Mouse (Mus musculus): Measurements from ENCODE around the gene Spen.
"Not testable (repeated sequence)": the region's sequence is repeated elsewhere in the genome, so short reads cannot be mapped to it uniquely, and the experiment has no call there.

Spen gene

GRCm38 (mm10) chr4:141559131-141559897 is 20.9 kb upstream of the Spen start:
- DNase-seq (ENCODE audit: low read depth), result peak; percentile 87

- DNase-seq (ENCODE audit: low read depth), result no peak
These were observed 20.3 kb upstream of the Spen start for GRCm38 (mm10) chr4:141558658-141559057.

DNA sequence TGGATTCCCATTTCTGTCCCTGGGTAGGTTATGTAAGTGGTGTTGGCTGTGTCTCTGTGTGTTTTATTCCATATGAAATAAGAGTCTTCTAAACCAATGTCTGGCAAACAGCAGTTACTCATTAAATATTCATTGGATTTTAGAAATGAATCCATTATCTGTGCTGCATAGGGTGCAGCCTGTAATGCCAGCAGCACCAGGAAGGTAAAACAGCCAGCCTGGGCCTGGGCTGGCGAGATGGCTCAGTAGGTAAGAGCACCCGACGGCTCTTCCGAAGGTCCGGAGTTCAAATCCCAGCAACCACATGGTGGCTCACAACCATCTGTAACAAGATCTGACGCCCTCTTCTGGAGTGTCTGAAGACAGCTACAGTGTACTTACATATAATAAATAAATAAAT is 17.8 kb upstream of the Spen start:
- DNase-seq (ENCODE audit: low read depth), result not testable (repeated sequence)

DNA sequence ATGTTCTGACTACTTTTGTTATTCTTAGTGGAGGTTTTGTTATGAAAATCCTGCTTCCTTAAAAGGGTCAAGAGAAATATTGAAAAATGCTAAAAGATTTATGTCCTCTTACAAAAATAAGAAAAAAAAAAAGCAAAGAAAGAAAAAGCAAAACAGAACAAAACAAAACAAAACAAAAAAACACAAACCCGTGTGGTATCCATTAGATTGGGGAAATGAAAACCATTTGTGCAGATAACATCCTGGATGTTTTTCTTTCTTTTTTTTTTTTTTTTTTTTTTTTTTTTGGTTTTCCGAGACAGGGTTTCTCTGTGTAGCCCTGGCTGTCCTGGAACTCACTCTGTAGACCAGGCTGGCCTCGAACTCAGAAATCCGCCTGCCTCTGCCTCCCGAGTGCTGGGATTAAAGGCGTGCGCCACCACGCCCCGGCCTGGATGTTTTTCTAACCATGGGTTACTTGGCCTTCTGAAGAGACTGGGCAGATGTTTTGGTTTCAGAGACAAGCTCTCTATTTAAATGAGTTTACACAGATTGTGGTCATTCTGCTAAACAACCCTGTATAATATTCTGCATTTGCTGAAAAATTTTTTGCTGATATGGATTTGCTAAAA is 16.0 kb upstream of the Spen start:
- not testable (repeated sequence) for DNase-seq (ENCODE audit: low read depth)

DNA sequence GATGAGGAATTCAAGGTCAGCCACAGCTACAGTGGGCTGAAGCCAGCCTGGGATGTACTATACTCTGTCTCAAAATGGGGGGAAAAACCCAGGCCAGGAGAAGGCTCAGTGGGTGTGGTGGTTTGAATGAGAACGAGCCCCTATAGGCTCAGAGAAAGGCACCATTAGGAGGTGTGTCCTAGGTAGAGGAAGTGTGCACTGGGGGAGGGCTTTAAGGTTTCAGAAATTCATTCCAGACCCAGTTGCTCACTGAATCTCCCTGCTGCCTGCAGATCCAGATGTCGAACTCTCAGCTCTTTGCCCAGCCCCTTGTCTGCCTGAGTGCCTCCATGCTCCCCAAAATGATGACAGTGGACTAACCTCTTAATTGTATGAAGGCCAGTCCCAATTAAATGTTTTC is 14.1 kb upstream of the Spen start:
- peak; percentile 55 for DNase-seq (ENCODE audit: low read depth)

GRCm38 (mm10) chr4:141547299-141547698 is 8.9 kb upstream of the Spen start:
- DNase-seq (ENCODE audit: low read depth), result no peak

- DNase-seq (ENCODE audit: low read depth), result peak; percentile 72
These were observed 8.2 kb upstream of the Spen start for GRCm38 (mm10) chr4:141546334-141547200.

GRCm38 (mm10) chr4:141545743-141546333 is 7.4 kb upstream of the Spen start:
- peak; percentile 97 for DNase-seq (ENCODE audit: low read depth)

GRCm38 (mm10) chr4:141545071-141545742 is 6.8 kb upstream of the Spen start:
- no peak for DNase-seq (ENCODE audit: low read depth)

DNA sequence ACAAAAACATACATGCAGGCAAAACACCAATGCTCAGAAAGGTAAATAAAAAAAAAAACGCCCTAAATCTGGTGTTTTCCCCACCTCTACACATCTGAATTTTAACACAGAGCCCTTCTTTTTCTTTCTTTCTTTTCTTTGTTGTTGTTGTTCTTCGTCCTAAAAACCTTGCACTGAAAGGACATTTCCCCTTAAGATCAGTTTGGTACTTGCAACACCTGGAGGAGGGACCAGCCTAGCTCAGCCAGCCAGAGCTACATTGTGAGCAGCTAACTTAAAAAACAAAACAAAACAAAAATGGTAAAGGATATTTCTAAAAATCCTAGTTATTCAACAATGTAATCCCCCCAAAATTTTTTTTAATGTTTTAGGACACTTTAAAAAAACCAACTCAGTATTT is 6.1 kb upstream of the Spen start:
- DNase-seq (ENCODE audit: low read depth), result no peak

DNA sequence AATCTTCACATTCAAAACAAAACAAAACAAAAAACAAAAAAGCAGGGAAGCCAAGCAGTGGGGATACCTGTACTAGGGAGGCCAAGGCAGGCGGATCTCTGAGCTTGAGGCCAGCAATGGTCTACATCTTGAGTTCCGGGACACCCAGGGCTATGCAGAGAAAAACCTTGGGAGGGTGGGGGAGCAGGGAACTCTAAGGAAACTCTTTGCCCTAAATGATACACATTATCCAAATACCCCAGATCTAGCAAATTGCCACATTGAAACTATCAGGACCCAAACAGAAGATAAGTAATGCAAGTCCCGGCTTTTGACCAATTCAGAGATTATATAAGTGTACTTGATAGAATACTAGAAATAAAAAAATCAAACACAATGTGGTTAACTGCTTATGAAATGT is 5.2 kb upstream of the Spen start:
- no peak for DNase-seq (ENCODE audit: low read depth)

DNA sequence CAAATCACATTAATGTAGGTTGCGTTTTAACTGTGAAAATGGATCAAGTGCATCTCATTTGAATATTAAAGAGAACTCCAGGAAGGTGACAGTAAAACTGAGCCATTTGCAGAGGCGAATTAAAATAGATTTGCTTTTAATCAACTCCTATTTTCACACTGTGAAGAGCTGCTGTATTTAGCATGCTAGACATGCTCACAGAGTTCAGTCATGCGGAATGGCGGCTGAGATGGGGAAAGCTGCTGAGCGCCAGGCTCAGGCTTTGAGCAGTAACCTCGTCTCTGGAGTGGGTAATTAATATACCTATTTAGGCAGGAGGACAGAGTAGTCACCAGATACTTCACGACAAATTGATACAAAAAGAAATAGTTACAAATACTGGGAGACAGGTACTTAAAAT is 3.5 kb upstream of the Spen start:
- no peak for DNase-seq (ENCODE audit: low read depth)

- no peak for DNase-seq (ENCODE audit: low read depth)
These were observed 2.4 kb upstream of the Spen start for GRCm38 (mm10) chr4:141540844-141541243.

GRCm38 (mm10) chr4:141539213-141539767 is 893 bp upstream of the Spen start:
- DNase-seq (ENCODE audit: low read depth), result no peak

DNA sequence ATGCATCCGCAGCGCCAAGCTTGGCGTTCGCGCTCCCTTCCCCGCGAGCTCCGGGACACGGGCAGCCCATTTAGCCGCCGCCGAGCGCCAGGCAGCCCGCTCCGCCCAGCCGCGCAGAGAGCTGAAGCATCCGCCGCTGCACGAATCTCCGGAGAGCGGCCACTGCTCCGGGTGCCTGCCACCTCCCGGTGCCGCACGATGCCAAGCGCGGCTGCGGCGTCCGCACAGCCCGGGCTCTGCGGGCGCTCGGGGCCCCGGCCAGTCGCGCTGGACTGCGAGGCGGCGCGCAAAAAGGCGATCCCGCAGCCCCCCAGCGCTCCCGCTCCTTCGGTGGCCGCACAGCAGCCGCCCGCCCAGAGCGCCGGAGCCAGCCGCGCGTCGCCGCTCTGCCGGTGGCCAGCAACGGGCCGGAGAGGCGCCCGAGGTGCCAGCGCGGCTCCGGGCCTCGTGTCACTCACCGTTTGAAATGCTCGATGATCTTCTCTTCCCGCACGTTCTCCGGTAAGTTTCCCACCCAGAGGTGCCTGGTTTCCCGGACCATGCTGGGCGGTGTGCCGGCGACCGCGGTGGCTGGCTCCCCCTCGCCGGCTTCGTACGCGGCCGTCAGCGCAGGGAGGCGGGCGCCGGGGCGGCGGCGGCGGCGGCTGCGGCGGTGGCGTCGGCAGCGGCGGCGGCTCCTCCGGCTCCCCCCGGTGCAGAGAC is 540 bp downstream of the Spen start:
- DNase-seq (ENCODE audit: low read depth), result no peak

DNA sequence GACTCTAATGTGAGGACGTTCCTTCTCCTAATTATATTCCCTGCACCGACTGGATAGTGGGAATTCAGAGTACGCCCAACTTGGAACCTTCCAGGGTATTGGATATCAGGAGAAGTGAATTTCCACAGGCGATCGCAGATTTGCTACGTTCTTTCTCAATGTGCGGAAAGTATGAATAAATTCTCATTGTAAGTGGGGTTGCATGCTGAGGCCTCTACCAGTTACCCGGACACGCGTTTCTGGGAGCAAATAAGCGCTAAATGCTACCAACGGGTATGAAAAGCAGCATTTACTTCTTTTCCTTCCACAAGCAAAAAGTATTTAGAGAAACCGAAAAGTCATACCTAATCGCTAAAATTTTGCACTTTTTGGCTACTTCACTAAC is 1.2 kb downstream of the Spen start:
- no peak for DNase-seq (ENCODE audit: low read depth)

DNA sequence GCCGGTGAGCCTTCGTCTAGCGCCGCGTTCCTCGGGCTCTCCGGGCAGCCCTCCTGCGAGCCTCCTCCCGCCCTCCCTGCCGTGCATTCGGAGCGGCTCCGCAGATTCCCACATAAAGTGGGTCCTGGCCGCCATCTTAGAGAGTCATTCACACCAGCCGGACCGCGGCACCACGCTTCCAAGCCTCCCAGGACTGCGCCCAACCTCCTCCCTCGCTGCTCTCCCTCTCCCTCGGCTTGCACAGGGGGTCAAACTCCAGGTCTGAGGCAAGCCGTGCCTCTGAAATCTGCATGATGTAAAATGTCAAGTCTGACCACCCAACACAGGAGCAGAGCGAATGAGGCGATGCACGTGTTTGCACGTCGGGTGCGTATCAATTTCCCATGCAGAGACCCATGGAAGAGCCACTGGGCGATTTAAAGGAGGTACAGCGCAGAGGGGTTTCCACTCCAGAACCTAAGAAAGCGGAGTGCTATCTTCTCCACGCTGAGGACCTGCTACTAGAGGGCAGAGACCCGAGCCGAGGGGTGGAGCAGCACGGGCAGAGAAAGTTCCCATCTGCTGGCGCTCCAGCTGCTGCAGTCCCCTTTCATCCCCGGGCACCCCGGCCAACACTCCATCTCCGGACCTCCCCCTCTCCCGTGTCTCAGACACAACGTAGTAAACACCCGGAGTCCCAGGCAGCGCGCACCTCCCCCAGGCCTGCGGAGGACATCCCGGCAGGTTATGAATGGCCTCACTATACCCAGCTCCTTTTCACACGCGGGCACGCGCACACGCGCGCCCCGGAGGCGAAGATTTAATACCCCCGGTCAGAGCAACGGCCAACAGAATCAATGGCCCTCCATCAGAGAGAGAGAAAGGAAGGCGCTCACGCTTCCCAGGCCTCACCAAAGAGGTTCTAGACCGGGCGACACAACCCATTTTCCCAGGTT is 1.8 kb downstream of the Spen start:
- DNase-seq (ENCODE audit: low read depth), result peak; percentile 40

DNA sequence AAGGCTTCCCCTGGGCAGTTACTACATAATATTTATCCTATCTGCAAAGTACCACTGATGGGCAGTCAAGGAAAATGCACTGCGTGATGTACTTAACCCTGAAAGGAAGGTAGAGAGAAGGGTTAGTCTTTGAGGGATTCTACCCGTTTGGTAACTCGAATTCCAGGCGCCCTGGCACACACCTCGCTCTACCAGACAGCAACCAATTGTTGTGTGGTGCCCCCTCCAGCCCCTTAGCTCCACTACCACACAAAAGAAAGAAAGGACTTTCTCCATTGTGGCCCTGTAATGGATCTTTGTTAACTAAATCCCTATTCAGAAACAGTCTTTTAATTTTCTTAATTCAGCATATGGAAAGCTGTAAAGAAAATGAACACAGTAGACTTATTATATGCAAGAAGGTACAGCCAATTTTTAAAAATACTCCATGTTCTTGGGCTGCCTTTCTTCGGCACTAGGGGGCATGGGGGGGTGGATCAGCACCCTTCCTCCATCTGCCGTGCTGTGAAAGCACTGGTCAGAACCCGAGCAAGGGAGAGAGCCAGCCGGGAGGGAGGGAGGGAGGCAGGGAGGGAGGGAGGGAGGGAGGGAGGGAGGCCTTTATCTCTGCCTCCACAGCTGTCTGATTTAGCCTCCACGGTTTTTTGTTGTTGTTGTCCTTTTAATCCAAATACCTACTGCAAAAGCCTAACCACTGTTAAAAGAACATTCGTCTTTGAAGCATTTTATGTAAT is 3.3 kb downstream of the Spen start:
- peak; percentile 41 for DNase-seq (ENCODE audit: low read depth)

GRCm38 (mm10) chr4:141530979-141531378 is 7.4 kb downstream of the Spen start:
- no peak for DNase-seq (ENCODE audit: low read depth)
